Mouse (Mus musculus) left cerebral cortex, postnatal 36 days (tissue): Measurements from ENCODE around the gene Olfr1389. TPM values are rescaled to one million over a fixed set of nuclear protein-coding genes. Genes with fewer than 3 reads are reported as not detected.
"Not testable (repeated sequence)": the region's sequence is repeated elsewhere in the genome, so short reads cannot be mapped to it uniquely, and the experiment has no call there.

ENCODE experiments used
- DNase-seq, 2 experiments: peaks; one replicate each; pipeline ENCODE4 v3.0.0; 2021 to 2022; ENCODE audit warnings: low spot score in 2 of 2, mixed read lengths in 1 of 2
- intact Hi-C: fragments of 180-260 bp; cut with DNase I; formaldehyde crosslinking; loops from one replicate; pipeline ENCODE4 v1.15.1; 2025
- total RNA-seq, 2 experiments: library from RNA; stranded (reverse); gene quantifications; 2 replicates each; pipeline ENCODE4 v1.2.3; 2021

Olfr1389 gene
- total RNA-seq = not detected

- intact Hi-C loops = no loop called here
- no peak for DNase-seq
These were observed at the start of gene Olfr1389 for GRCm38 (mm10) chr11:49422767-49423166. TSS of gene Olfr1389 (plus strand) at chr11:49423067.

GRCm38 (mm10) chr11:49383133-49383532, 39.7 kb upstream of the Olfr1389 start:
- intact Hi-C loops = no loop called here
- no peak for DNase-seq

- DNase-seq, intact Hi-C loops: not testable (repeated sequence)
These were observed 36.7 kb upstream of the Olfr1389 start for GRCm38 (mm10) chr11:49386118-49386517.

GRCm38 (mm10) chr11:49392707-49393106, 30.2 kb upstream of the Olfr1389 start:
- intact Hi-C loops, DNase-seq: not testable (repeated sequence)

- no peak for DNase-seq
- intact Hi-C loops = no loop called here
These were observed 16.1 kb upstream of the Olfr1389 start for GRCm38 (mm10) chr11:49406784-49407183.

GRCm38 (mm10) chr11:49410540-49410939, 12.3 kb upstream of the Olfr1389 start:
- DNase-seq = no peak
- intact Hi-C loops = no loop called here

- intact Hi-C loops = no loop called here
- DNase-seq = no peak
These were observed 2.5 kb downstream of the Olfr1389 start for GRCm38 (mm10) chr11:49425257-49425927.

- intact Hi-C loops = no loop called here
- no peak for DNase-seq
These were observed 6.8 kb downstream of the Olfr1389 start for GRCm38 (mm10) chr11:49429641-49430040.

- no peak for DNase-seq
- intact Hi-C loops = no loop called here
These were observed 13.5 kb downstream of the Olfr1389 start, which contains the start of gene Olfr1388 for GRCm38 (mm10) chr11:49436411-49436810. TSS of gene Olfr1388 (plus strand) at chr11:49436624.

GRCm38 (mm10) chr11:49455043-49455442, 32.2 kb downstream of the Olfr1389 start, which contains the start of gene Olfr1387:
TSS of gene Olfr1387 (plus strand) at chr11:49455343.
- intact Hi-C loops = loop anchor here (10.0 kb wide), 1 partner anchor 130 kb away; the partner anchor contains the start of gene Olfr1391
- DNase-seq = no peak

- DNase-seq, intact Hi-C loops: not testable (repeated sequence)
These were observed 41.9 kb downstream of the Olfr1389 start, which contains the start of gene Olfr1386 for GRCm38 (mm10) chr11:49464746-49465145. TSS of gene Olfr1386 (plus strand) at chr11:49465046.

Other genes with a start within 250 kb of the Olfr1389 start
- not detected for gene Btnl9, start 235.9 kb upstream of the Olfr1389 start, total RNA-seq
- gene Zfp62, start 219.8 kb upstream of the Olfr1389 start, total RNA-seq = 10 to 100 TPM; 45.8 to 55.7 TPM
- 10 to 100 TPM; 66.0 to 78.6 TPM for gene Mgat1, start 178.9 kb upstream of the Olfr1389 start, total RNA-seq
- under 1 TPM; 0.25 to 0.29 TPM for gene Olfr1393, start 144.8 kb upstream of the Olfr1389 start, total RNA-seq
- not detected for gene Olfr1392, start 137.8 kb upstream of the Olfr1389 start, total RNA-seq
- gene Olfr10, start 118.3 kb upstream of the Olfr1389 start, total RNA-seq = not detected
- gene Olfr1391, start 100.3 kb upstream of the Olfr1389 start, total RNA-seq = not detected
- gene Olfr1390, start 87.9 kb upstream of the Olfr1389 start, total RNA-seq = not detected
- under 1 TPM; 0.17 to 0.48 TPM for gene Olfr1388, start 13.6 kb downstream of the Olfr1389 start, total RNA-seq
- gene Olfr1387, start 32.3 kb downstream of the Olfr1389 start, total RNA-seq = not detected
- gene Olfr1386, start 42.0 kb downstream of the Olfr1389 start, total RNA-seq = not detected
- under 1 TPM in 1 of 2 experiments, not detected in 1; 0.11 TPM for gene Olfr1385, start 66.0 kb downstream of the Olfr1389 start, total RNA-seq
- gene Olfr1384, start 83.7 kb downstream of the Olfr1389 start, total RNA-seq = not detected
- gene Olfr1383, start 96.6 kb downstream of the Olfr1389 start, total RNA-seq = not detected
- not detected for gene Olfr1382, start 105.2 kb downstream of the Olfr1389 start, total RNA-seq
- not detected for gene Olfr1381, start 120.4 kb downstream of the Olfr1389 start, total RNA-seq
- not detected for gene Olfr1380, start 133.8 kb downstream of the Olfr1389 start, total RNA-seq
- 1 to 10 TPM; 2.2 to 2.5 TPM for gene Flt4, start 186.2 kb downstream of the Olfr1389 start, total RNA-seq
- gene Scgb3a1, start 240.5 kb downstream of the Olfr1389 start, total RNA-seq = under 1 TPM in 1 of 2 experiments, not detected in 1; 0.99 TPM